Mouse (Mus musculus) kidney, postnatal 4 days (tissue): ENCODE data around the gene Nfe2l3.
A peak's percentile ranks its signal among the peaks of the same experiment; 100 is the strongest.

ENCODE experiments used
- DNase-seq, 2 experiments: peaks; one replicate each; pipeline ENCODE4 v3.0.0; 2021; ENCODE audit warnings: mixed read lengths in 2 of 2

Nfe2l3 gene

DNA sequence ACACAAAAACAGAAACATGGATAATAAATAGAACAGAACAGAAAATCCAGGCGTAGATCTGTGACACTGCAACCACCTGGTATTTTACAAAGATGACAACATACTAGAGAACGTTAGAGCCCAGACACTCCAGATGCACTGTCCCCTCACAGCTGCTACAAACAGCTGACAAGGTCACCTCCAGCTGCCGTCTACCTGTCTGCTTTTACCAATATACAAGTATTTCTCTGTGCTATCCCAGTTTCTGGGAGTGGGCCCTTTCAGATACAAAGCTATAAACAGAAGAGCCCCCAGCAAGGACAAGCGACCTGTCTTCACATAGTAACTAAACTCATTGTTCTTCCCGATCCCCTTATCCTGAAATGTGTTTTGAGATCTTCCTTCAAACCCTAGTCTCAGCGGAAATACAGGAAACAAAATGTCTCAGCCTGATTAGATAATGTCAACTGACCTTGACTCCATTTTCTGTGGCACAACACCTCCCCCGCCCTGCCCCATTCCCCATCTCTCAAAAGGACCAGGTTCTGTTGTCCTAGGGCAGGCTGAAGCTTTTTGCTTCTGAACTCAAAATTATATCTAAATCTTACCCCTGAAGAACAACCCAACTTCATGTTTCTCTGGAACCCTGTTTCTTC, 53.7 kb downstream of the Nfe2l3 start:
- no peak for DNase-seq

DNA sequence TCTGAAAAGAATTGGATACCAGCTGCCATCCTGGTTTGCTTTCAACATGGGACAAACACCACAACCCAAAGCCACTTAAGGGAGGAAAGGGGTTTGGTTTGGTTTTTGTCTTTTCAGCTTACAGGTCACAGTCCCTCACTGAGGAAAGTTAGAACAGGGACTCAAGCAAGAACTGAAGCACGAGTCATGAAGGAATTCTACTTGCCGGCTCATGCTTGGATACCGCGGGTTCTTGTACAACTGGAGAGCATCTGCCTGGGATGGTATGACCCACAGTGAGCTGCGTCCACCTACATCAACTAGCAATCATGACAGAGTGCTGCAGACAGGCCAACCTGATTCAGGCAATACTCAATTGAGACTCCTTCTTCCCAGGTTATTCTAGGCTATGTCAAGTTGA, 54.3 kb downstream of the Nfe2l3 start:
- no peak for DNase-seq

DNA sequence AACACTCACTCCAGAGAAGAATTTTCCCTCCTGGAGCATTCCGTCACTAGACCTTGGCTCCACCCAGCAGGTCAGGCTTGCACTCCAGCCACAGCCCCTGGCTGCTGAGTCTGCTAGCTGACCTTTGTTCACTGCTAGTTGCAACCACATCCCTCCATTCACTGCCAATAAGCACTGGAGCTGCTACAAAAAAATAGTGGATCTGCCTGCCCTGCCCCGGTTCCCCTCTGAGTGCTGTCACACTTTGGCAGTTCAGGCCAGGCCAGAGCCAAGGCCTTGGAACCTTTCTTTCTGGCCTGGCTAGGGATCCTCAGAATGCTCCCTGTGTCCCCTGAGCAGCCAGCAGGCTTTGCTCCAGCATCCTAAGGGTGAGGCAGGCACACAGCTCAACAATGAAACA, 57.3 kb downstream of the Nfe2l3 start:
- DNase-seq = peak; percentile 42 to 62

DNA sequence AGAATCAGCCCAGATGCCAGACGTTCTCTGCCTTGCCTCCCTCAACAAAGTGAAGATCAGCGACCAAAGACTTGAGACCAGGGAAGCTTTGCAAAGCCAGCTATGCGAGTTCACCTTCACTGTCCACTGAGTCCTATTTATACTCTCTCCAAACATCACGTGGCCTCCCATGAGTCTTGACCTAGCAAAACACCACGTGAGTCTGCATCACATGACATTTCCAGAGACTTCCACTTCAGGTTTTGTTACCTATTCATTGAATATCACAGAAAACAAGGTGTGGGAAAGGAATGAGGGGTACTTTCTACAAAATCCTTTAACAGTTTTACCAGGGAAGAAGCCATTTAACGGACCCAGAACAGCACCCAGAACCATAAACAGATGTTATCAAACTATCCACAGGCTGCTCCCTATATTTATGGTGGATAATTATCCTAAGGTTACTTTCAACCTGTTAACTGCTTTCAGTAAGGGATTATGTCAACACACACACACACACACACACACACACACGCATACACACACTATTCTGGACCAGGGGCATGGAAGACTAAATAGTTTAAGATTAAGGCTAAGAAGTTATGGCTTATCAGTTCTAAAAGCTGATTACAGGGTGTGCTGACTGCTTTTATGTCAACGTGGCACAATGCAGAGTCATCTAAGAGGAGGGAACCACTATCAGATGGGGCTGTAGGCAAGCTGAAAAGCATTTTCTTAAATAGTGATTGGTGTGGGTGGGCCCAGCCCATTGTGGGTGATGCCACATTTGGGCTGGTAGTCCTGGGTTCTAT, 65.0 kb downstream of the Nfe2l3 start:
- DNase-seq = no peak

DNA sequence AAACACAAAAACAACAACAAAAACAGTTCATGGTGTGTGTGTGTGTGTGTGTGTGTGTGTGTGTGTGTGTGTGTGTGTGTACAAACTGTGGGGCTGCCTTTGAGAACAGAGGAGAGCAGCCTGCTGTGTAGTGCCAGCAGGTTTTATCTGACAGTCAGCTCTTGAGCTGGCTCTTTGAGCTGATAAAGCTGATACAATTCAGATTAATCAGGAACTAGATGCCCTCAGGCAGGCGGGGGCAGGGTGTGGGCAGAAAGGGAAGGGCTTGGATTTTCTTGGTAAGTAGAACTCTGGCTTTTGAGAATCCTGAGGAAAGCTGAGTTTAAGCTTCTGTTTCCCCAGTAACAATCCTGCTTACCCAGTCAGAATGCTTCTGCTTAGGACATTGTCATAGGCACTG, 73.2 kb downstream of the Nfe2l3 start:
- peak; percentile 21 to 24 for DNase-seq

DNA sequence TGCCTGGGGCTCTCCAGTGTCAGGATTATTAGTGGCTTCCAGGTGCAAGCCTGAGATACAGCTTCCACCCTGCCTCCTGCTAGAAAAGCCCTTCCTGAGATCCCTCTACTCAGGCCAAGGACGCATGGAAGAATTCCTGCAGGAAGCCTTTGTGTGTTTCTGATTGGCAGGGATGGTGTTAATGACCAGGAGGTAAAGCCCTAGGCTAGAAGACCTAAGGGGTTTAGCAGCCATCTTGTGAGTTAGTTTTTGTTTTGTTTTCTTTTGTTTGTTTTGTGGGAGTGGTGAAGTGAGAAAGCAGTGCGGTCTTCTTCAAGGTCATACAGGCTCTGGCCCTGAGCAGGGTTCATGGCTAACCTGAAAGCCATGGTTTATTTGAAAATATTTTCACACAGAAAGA, 75.1 kb downstream of the Nfe2l3 start:
- no peak for DNase-seq
